Mouse (Mus musculus): ENCODE data around the gene Tlr5.

Tlr5 gene

GRCm38 (mm10) chr1:182953667-182954066 is 921 bp upstream of the Tlr5 start:
- no peak for DNase-seq (ENCODE audit: low read depth)

DNA sequence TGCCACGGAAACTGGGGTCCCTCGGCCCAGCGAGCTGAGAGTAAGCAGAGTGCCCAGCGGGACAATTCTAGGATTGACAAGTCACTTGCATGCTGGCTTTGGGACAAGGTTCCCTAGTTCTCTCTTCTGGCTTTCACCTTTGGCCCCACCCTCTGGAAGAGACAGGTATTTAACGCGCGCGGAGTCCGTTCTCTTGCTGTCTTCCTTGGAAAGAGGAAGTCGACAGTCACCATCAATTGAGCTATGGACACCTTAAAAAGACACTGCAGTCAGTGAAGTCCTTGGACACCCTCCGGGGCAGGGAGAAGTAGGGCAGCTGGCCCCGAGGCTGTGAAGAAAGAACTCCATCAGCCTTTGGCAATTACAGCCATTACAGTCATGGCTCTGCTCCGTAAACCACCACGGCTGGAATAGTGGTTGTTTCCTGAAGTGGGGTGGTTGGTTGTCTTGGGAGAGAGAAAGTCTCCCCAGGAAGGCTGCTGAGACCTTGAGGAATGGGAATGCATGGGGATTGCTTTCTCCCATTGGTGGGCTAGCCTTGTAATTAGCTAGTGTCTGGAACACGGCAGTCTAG is 546 bp downstream of the Tlr5 start:
- no peak for DNase-seq (ENCODE audit: low read depth)

- peak; percentile 26 for DNase-seq (ENCODE audit: low read depth)
Measured at GRCm38 (mm10) chr1:182956186-182956960, 1.8 kb downstream of the Tlr5 start.

DNA sequence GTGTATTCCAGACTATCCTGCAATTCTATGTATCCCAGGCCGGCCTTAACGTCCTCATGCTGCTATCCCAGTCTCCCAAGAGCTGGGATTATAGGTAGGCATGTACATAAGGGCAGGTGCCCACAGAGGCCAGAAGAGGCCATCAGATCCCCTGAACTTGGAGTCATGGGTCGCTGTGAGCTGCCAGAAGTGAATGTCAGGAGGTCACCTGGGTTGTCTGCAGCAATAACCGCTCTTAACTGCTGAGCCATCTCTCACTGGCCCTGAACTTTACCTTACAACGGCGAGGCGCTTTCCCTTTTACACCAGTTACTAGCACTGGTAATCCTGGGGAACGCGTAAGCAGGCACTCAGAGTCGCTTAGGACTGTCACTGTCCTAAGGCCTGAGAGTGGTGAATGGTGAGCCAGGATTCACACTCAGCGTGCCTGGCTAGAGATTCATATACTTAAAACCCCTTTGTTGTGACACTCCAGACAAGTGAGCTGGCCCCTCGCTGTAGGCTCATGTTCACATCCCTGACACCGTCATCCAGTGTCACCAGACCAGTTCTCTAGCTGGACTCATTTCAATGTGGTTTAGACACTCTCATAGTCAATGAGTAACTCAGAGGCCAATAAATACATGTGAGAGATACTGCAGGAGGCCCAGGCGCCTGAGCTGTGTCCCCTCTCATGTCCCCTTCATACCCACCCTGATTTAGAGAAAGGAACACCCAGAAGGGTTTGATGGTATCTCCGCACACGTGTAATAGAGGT is 2.6 kb downstream of the Tlr5 start:
- no peak for DNase-seq (ENCODE audit: low read depth)

GRCm38 (mm10) chr1:182957826-182958544 is 3.4 kb downstream of the Tlr5 start:
- no peak for DNase-seq (ENCODE audit: low read depth)

DNA sequence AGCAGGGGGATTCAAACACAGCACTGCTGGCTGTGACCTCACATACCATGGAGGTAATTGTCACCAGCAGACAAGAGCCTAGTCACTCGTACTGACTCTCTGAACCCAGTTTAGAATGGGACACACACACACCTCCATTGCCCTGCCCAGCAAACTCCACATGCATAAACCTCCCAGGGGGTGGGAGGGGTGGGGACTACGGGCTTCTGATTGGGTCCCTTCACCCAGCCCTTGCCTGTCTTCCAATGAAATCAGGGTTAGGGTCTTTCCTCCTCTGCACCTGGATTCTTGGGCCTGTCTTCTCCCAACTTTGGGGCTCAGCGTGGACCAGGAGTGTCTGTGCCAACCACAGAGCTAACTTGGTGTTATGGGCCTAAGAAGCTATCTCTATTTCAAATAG is 4.2 kb downstream of the Tlr5 start:
- no peak for DNase-seq (ENCODE audit: low read depth)

DNA sequence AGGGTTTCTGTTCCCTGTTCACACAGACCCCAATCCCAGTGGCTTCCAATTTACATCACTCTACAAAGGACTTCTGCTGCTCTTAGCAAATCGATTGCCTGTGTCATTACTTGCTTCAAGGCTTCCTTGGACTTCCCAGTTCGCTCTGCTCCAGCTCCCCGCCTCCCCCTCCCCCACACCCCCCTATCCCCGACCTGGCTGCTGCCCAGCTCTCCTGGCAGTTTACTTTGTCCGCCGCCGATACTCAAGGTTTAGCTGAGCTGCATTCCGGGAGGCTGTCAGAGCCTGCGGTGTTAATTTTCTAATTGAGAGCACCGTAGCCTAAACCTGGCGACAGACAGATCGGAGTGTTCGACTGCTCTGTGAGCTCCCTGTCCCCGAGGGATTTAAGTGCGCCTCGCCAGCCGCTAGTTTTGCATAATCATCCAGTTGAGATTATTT is 4.7 kb downstream of the Tlr5 start:
- no peak for DNase-seq (ENCODE audit: low read depth)

- DNase-seq (ENCODE audit: low read depth): peak; percentile 62
Measured at GRCm38 (mm10) chr1:182959811-182960455, 5.3 kb downstream of the Tlr5 start.

DNA sequence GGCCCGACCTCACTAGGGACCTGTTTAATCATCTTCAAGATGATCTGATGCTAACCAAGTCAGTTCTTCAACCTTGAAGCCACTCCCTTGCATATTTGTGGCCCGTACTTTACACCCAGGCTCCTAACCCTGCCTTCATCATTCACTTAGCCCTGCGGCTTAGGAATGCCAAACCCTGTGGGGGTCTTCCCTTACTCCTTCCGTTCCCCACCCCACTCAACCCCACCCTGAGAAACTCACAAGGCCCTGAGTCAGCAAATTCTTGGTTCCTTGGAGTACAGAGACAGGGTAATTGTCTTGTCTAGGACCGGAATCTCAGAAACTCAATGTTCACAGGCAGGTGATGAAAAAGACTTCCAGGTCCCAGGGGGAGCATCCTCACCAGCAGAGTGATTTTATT is 6.5 kb downstream of the Tlr5 start:
- no peak for DNase-seq (ENCODE audit: low read depth)

GRCm38 (mm10) chr1:182963329-182963728 is 8.7 kb downstream of the Tlr5 start:
- no peak for DNase-seq (ENCODE audit: low read depth)

- no peak for DNase-seq (ENCODE audit: low read depth)
Measured at GRCm38 (mm10) chr1:182964855-182965466, 10.4 kb downstream of the Tlr5 start.

GRCm38 (mm10) chr1:182968732-182969131 is 14.1 kb downstream of the Tlr5 start:
- DNase-seq (ENCODE audit: low read depth): no peak

- DNase-seq (ENCODE audit: low read depth): no peak
Measured at GRCm38 (mm10) chr1:182972240-182972639, 17.7 kb downstream of the Tlr5 start.

- DNase-seq (ENCODE audit: low read depth): no peak
Measured at GRCm38 (mm10) chr1:182974826-182975225, 20.2 kb downstream of the Tlr5 start.

- no peak for DNase-seq (ENCODE audit: low read depth)
Measured at GRCm38 (mm10) chr1:182980702-182981101, 26.1 kb downstream of the Tlr5 start.

DNA sequence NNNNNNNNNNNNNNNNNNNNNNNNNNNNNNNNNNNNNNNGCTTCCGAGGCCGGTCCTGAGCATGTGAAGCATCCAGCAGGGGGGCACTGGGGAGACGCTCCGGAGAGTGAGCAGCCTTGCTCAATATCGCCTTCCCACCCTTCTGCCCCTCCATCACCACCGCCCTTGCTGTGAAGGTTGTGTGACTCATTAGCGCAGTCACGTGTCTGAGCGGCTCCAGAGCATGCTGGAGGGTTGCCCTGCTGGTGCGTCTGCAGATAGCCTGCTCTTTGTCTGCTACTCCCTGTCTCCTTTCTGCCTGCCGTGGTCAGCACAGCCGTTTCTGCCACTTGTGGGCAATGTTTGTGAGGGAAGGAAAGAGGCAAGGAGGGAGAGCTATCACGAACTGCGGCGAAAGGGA is 28.4 kb downstream of the Tlr5 start:
- DNase-seq (ENCODE audit: low read depth): peak; percentile 98

- no peak for DNase-seq (ENCODE audit: low read depth)
Measured at GRCm38 (mm10) chr1:182983496-182984127, 29.0 kb downstream of the Tlr5 start.

DNA sequence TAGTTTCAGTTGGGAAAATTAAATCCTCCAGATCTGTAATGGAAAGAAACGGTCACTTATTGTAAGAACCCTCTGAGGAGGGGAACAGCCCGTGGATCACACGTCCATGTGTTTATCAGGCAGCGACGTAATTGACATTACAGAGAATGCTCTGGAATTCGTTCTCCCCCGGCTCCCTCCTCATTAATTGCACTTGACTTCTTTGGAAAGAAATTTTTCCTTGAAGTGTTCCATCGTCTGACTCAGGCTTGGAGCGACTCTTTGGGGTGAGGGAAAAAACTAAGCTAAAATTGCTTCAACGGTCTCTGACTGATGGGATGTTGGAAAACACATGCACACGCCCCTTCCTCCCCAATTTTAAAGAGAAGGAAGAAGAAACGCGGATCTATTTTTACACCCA is 31.7 kb downstream of the Tlr5 start:
- DNase-seq (ENCODE audit: low read depth): no peak

- DNase-seq (ENCODE audit: low read depth): no peak
Measured at GRCm38 (mm10) chr1:182986750-182987149, 32.2 kb downstream of the Tlr5 start.

GRCm38 (mm10) chr1:182987801-182988200 is 33.2 kb downstream of the Tlr5 start:
- DNase-seq (ENCODE audit: low read depth): no peak

- no peak for DNase-seq (ENCODE audit: low read depth)
Measured at GRCm38 (mm10) chr1:182988646-182989045, 34.1 kb downstream of the Tlr5 start.
